Mouse (Mus musculus): ENCODE measurements around the gene H2afy2. TPM values are rescaled to one million over a fixed set of nuclear protein-coding genes. Genes with fewer than 3 reads are reported as not detected.

The H2afy2 gene
- total RNA-seq, 1 experiment = 18.7 TPM

- Histone ChIP-seq H3K36me3 (ENCODE audit: control insufficient read depth, insufficient read depth, low read length, poor library complexity, severe bottlenecking) (no peaks in the 10 kb centered on the region), H3K4me1 (ENCODE audit: control insufficient read depth in 2 of 2, insufficient read depth in 2 of 2, low read length in 2 of 2, poor library complexity in 1 of 2) (peaks cover 0 to 6% of the 10 kb centered on the region in 2 experiments; a peak in 1 of 4 replicates), H3K27ac (ENCODE audit: insufficient read depth, low read depth, low read length, poor library complexity, severe bottlenecking) (no peak overlapping the region), H3K9me3 (ENCODE audit: control insufficient read depth, insufficient read depth, low read depth, low read length) (no peaks in the 10 kb centered on the region), H3K4me3 (ENCODE audit: insufficient read depth in 1 of 2, low read depth in 1 of 2, low read length in 2 of 2, poor library complexity in 1 of 2, severe bottlenecking in 1 of 2) (no peak overlapping the region), H3K9ac (ENCODE audit: insufficient read depth, low read depth, low read length, poor library complexity, severe bottlenecking) (no peak overlapping the region)
- DNase-seq (ENCODE audit: low read depth, low spot score) = no peak
- no peak for TF ChIP-seq CHD2 (IDR thresholded peaks at IDR 0.05; ENCODE audit: low read depth, low read length)
- in situ Hi-C loops (cut with MboI; ENCODE audit: low sequenced_read_pairs in 2 of 2, unreplicated experiment in 2 of 2) = no loop called here
Observed at GRCm38 (mm10) chr10:61729181-61729580, 54.8 kb downstream of the H2afy2 start.

DNA sequence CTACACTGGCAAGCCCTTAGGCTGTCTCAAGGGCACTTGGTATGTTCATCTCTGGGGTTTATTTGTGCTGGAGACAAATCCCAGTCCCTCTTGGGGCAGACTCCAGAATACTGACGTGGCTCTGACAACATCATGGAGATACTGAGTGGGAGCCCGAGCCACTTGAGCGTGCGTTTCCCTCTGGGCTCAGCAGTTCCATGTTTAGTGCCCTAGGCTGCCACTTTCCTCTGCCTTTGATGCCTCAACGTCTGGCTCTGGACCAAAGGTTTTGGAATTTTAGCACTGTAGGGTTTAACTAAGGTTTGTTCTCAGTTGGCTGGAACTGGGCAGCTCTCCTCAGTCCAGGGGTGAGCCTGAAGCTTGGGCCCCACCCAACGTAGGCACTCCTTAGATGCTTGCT lies 60.7 kb downstream of the H2afy2 start:
- no peak for TF ChIP-seq CHD2 (IDR thresholded peaks at IDR 0.05; ENCODE audit: low read depth, low read length)
- no peak for TF ChIP-seq ZNF384 (IDR thresholded peaks at IDR 0.05; ENCODE audit: low read depth, low read length)
- TF ChIP-seq MAFK (IDR thresholded peaks at IDR 0.05; ENCODE audit: insufficient read depth, low read depth, low read length) = no peak
- TF ChIP-seq HCFC1 (IDR thresholded peaks at IDR 0.05; ENCODE audit: borderline replicate concordance, insufficient read depth, low read length) = no peak
- TF ChIP-seq ZC3H11A (IDR thresholded peaks at IDR 0.05; ENCODE audit: borderline replicate concordance, low read depth, low read length) = no peak
- no peaks in the 10 kb centered on the region for H3K4me1 ChIP-seq (ENCODE audit: control insufficient read depth in 2 of 2, insufficient read depth in 2 of 2, low read length in 2 of 2, poor library complexity in 1 of 2)
- no peak overlapping the region for H3K27ac ChIP-seq (ENCODE audit: insufficient read depth, low read depth, low read length, poor library complexity, severe bottlenecking)
- no peak for DNase-seq (ENCODE audit: low read depth, low spot score)
- in situ Hi-C loops (cut with MboI; ENCODE audit: low sequenced_read_pairs in 2 of 2, unreplicated experiment in 2 of 2) = no loop called here
- H3K9ac ChIP-seq (ENCODE audit: insufficient read depth, low read depth, low read length, poor library complexity, severe bottlenecking) = no peak overlapping the region
- H3K4me3 ChIP-seq (ENCODE audit: insufficient read depth in 1 of 2, low read depth in 1 of 2, low read length in 2 of 2, poor library complexity in 1 of 2, severe bottlenecking in 1 of 2) = no peak overlapping the region
- H3K9me3 ChIP-seq (ENCODE audit: control insufficient read depth, insufficient read depth, low read depth, low read length) = no peaks in the 10 kb centered on the region
- no peaks in the 10 kb centered on the region for H3K36me3 ChIP-seq (ENCODE audit: control insufficient read depth, insufficient read depth, low read length, poor library complexity, severe bottlenecking)

DNA sequence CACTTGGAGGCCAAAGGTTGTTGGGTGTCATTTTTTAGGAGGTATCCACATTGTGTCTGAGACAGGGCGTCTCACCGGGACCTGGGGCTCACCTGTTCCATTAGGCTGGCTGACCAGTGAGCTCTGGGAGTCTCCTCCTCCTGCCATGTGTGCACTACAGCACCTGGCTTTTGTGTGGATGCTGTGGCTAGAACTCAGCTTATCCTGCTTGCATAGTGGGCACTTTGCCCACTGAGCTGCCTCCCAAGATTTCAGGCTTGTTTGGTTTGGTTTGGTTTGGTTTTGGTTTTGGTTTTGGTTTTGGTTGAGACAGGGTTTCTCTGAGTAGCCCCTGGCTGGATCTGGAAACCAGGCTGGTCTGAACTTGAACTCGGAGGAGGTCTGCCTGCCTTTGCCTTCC lies 61.7 kb downstream of the H2afy2 start:
- H3K27ac ChIP-seq (ENCODE audit: insufficient read depth, low read depth, low read length, poor library complexity, severe bottlenecking) = no peak overlapping the region
- H3K36me3 ChIP-seq (ENCODE audit: control insufficient read depth, insufficient read depth, low read length, poor library complexity, severe bottlenecking) = no peaks in the 10 kb centered on the region
- no peak for DNase-seq (ENCODE audit: low read depth, low spot score)
- TF ChIP-seq ZNF384 (IDR thresholded peaks at IDR 0.05; ENCODE audit: low read depth, low read length) = no peak
- no peak for TF ChIP-seq CHD2 (IDR thresholded peaks at IDR 0.05; ENCODE audit: low read depth, low read length)
- H3K9me3 ChIP-seq (ENCODE audit: control insufficient read depth, insufficient read depth, low read depth, low read length) = no peaks in the 10 kb centered on the region
- H3K4me3 ChIP-seq (ENCODE audit: insufficient read depth in 1 of 2, low read depth in 1 of 2, low read length in 2 of 2, poor library complexity in 1 of 2, severe bottlenecking in 1 of 2) = no peak overlapping the region
- in situ Hi-C loops (cut with MboI; ENCODE audit: low sequenced_read_pairs in 2 of 2, unreplicated experiment in 2 of 2) = no loop called here
- H3K9ac ChIP-seq (ENCODE audit: insufficient read depth, low read depth, low read length, poor library complexity, severe bottlenecking) = no peak overlapping the region
- H3K4me1 ChIP-seq (ENCODE audit: control insufficient read depth in 2 of 2, insufficient read depth in 2 of 2, low read length in 2 of 2, poor library complexity in 1 of 2) = no peaks in the 10 kb centered on the region

- in situ Hi-C loops (cut with MboI; ENCODE audit: low sequenced_read_pairs in 2 of 2, unreplicated experiment in 2 of 2) = no loop called here
- H3K4me1 ChIP-seq (ENCODE audit: control insufficient read depth in 2 of 2, insufficient read depth in 2 of 2, low read length in 2 of 2, poor library complexity in 1 of 2) = peaks cover 0 to 4% of the 10 kb centered on the region in 2 experiments; a peak in 1 of 4 replicates
- H3K36me3 ChIP-seq (ENCODE audit: control insufficient read depth, insufficient read depth, low read length, poor library complexity, severe bottlenecking) = no peaks in the 10 kb centered on the region
- no peak overlapping the region for H3K4me3 ChIP-seq (ENCODE audit: insufficient read depth in 1 of 2, low read depth in 1 of 2, low read length in 2 of 2, poor library complexity in 1 of 2, severe bottlenecking in 1 of 2)
- DNase-seq (ENCODE audit: low read depth, low spot score) = no peak
- no peak overlapping the region for H3K27ac ChIP-seq (ENCODE audit: insufficient read depth, low read depth, low read length, poor library complexity, severe bottlenecking)
- H3K9ac ChIP-seq (ENCODE audit: insufficient read depth, low read depth, low read length, poor library complexity, severe bottlenecking) = no peak overlapping the region
- no peak for TF ChIP-seq CHD2 (IDR thresholded peaks at IDR 0.05; ENCODE audit: low read depth, low read length)
- no peak for TF ChIP-seq ZNF384 (IDR thresholded peaks at IDR 0.05; ENCODE audit: low read depth, low read length)
- TF ChIP-seq MAFK (IDR thresholded peaks at IDR 0.05; ENCODE audit: insufficient read depth, low read depth, low read length) = no peak
- TF ChIP-seq HCFC1 (IDR thresholded peaks at IDR 0.05; ENCODE audit: borderline replicate concordance, insufficient read depth, low read length) = no peak
- TF ChIP-seq ZC3H11A (IDR thresholded peaks at IDR 0.05; ENCODE audit: borderline replicate concordance, low read depth, low read length) = no peak
- no peaks in the 10 kb centered on the region for H3K9me3 ChIP-seq (ENCODE audit: control insufficient read depth, insufficient read depth, low read depth, low read length)
Observed at GRCm38 (mm10) chr10:61720331-61720730, 63.6 kb downstream of the H2afy2 start.

GRCm38 (mm10) chr10:61717406-61718296 lies 66.3 kb downstream of the H2afy2 start:
- Histone ChIP-seq H3K27ac (ENCODE audit: insufficient read depth, low read depth, low read length, poor library complexity, severe bottlenecking) (no peak overlapping the region), H3K9me3 (ENCODE audit: control insufficient read depth, insufficient read depth, low read depth, low read length) (no peaks in the 10 kb centered on the region), H3K4me3 (ENCODE audit: insufficient read depth in 1 of 2, low read depth in 1 of 2, low read length in 2 of 2, poor library complexity in 1 of 2, severe bottlenecking in 1 of 2) (no peak overlapping the region), H3K9ac (ENCODE audit: insufficient read depth, low read depth, low read length, poor library complexity, severe bottlenecking) (no peak overlapping the region), H3K4me1 (ENCODE audit: control insufficient read depth in 2 of 2, insufficient read depth in 2 of 2, low read length in 2 of 2, poor library complexity in 1 of 2) (peaks cover 0 to 8% of the 10 kb centered on the region in 2 experiments; a peak in 3 of 4 replicates), H3K36me3 (ENCODE audit: control insufficient read depth, insufficient read depth, low read length, poor library complexity, severe bottlenecking) (no peaks in the 10 kb centered on the region)
- in situ Hi-C loops (cut with MboI; ENCODE audit: low sequenced_read_pairs in 2 of 2, unreplicated experiment in 2 of 2) = no loop called here
- no peak for DNase-seq (ENCODE audit: low read depth, low spot score)
- TF ChIP-seq ZNF384 (IDR thresholded peaks at IDR 0.05; ENCODE audit: low read depth, low read length) (no peak), MAFK (IDR thresholded peaks at IDR 0.05; ENCODE audit: insufficient read depth, low read depth, low read length) (no peak), CHD2 (IDR thresholded peaks at IDR 0.05; ENCODE audit: low read depth, low read length) (no peak)
